Mouse (Mus musculus) c-Kit-positive CD71-negative TER-119-negative erythroid progenitor cells, embryonic 14.5 days (primary cell): Measurements from ENCODE around the gene Xaf1.
"Not testable (repeated sequence)": the region's sequence is repeated elsewhere in the genome, so short reads cannot be mapped to it uniquely, and the experiment has no call there.

Experiments used
- DNase-seq: peaks from one replicate; pipeline ENCODE4 v3.0.0-alpha.2; 2013; ENCODE audit warnings: low read depth

Xaf1 gene

GRCm38 (mm10) chr11:72311355-72312001 lies 10.0 kb downstream of the Xaf1 start:
- no peak for DNase-seq

GRCm38 (mm10) chr11:72314151-72314895 lies 12.9 kb downstream of the Xaf1 start, which contains the start of gene Fbxo39:
Gene Fbxo39 (plus strand): TSS chr11:72314444.
- no peak for DNase-seq

GRCm38 (mm10) chr11:72318026-72318425 lies 16.6 kb downstream of the Xaf1 start:
- no peak for DNase-seq

GRCm38 (mm10) chr11:72324431-72324830 lies 23.0 kb downstream of the Xaf1 start:
- DNase-seq, result no peak

DNA sequence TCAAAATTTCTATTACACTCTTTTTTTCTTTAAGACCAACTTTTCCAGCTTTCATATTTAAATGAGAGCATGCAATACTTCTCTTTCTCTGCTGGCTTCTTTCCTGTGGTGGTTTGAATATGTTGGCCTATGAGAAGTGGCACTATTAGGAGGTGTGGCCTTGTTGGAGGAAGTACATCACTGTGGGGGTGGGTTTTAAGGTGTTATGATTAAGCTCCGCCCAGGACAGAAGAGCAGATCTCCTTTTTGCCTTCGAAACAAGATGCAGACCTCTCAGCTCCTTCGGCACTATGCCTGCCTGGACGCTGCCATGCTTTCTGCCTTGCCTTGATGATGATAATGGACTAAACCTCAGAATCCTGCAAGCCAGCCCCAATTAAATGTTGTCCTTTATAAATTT lies 24.3 kb downstream of the Xaf1 start:
- no peak for DNase-seq

DNA sequence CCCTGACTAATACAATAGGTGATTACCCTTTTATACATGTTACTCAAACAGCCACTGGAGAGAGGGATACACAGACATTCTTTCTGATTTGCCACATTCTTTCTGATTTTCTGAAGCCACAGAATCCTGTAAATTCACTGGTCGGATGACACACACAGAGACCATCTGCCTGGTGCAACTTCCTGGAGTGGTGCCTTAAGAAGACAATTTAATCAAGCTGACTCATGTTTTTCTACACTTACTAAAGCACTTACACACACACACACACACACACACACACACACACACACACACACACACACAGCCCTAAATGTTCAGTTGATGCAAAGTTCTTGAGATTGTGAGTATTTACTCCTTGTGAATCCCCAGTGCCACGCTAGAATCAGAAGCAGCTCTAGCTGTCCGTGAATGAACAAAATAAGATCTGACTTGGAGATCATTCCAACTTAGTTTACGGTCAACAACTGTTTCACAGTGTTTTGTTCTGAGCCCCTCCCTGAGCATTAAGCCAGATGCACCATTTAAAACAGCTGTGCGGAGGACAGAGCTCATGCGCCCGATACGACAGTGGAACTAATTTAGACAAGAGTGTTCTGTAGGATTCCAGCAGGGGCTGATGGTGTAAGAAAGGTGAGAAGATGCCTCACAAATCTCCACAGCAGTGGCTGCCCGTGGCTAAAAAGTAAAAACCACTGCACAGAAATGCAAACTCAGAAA lies 31.7 kb downstream of the Xaf1 start:
- no peak for DNase-seq

- DNase-seq, result no peak
Measured at GRCm38 (mm10) chr11:72334653-72335052, 33.2 kb downstream of the Xaf1 start.

DNA sequence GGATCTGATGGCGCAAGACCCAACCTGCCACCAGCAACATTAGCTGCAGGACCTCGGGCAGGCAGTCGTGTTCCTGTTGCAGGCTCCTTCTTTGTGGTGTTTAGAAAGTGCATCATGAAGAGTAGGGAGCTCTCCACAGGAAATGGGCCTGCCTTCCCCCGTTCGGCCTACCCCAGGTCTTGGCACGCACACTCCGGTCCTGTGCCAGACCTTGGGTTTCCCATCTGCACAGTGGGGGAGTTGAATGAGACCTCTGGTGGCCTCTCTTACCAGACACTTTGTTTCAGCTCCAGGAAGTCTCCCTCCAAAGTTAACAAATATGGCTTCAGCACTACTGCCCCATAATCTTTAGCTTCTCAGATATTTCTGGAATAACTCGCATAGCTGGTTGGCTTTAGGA lies 35.3 kb downstream of the Xaf1 start:
- no peak for DNase-seq

GRCm38 (mm10) chr11:72338437-72338871 lies 37.0 kb downstream of the Xaf1 start:
- no peak for DNase-seq

GRCm38 (mm10) chr11:72339716-72340115 lies 38.3 kb downstream of the Xaf1 start:
- no peak for DNase-seq

GRCm38 (mm10) chr11:72342549-72343237 lies 41.3 kb downstream of the Xaf1 start:
- peak; percentile 31 for DNase-seq

GRCm38 (mm10) chr11:72343238-72343625 lies 41.8 kb downstream of the Xaf1 start:
- DNase-seq, result not testable (repeated sequence)

GRCm38 (mm10) chr11:72343904-72344303 lies 42.5 kb downstream of the Xaf1 start:
- peak; percentile 35 for DNase-seq

DNA sequence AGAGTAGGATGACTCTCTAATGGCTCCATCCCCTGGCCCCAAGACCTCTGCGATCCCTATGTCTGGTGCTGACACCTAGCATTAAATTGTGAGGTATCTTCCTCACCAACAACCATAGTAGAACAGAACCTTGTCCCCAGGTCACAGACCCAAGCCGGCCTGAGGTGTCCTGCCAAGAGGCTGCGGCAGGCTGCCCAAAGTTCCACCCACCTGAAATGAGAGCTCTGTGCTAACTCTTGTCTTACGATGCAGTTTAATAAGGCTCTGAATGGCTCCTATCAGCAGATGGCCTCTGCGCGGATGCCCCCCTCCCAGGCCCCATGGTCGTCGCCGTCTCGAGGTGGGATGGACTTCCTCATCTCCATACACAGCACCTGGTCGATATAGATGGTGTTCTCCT lies 43.1 kb downstream of the Xaf1 start:
- DNase-seq, result no peak

GRCm38 (mm10) chr11:72348563-72348962 lies 47.1 kb downstream of the Xaf1 start:
- no peak for DNase-seq

DNA sequence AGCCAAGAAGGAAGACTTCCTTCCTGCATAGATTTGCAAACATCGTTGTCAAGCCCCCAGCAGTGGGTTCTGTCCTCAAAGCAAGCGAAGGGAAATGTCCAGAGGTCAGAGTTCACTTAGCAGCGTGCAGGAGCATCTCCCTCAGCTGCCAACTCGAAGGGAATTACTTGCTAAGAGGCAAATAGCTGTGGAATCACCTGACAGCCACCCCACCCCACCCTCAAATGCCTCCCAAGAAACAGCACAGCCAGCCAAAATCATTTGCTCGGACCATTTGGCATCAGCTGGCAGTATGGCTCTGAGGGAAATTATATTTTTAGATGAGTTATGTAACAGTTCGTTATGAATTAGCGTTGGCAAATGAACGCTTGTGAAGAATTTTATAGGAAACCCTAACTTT lies 47.6 kb downstream of the Xaf1 start:
- no peak for DNase-seq

DNA sequence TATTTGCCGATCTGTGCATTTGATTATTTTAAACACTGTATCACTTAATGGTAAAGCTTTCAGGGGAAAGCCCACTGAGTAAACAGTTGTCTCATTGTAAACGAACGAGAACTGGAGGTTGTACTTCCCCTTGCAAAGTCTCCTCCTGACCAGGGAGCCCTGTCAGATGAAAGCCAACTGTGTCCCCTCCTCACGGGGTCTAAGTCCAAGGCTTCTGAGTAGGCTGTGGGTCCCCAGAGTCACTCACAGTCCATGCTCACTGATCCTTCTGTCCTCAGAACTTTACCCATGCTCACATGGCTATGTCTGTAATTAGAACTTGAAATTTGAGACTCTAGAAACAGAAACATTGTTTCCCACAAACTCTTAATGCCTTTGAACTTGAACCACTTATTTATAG lies 48.2 kb downstream of the Xaf1 start:
- DNase-seq, result no peak

- no peak for DNase-seq
Measured at GRCm38 (mm10) chr11:72352272-72352671, 50.8 kb downstream of the Xaf1 start.

DNA sequence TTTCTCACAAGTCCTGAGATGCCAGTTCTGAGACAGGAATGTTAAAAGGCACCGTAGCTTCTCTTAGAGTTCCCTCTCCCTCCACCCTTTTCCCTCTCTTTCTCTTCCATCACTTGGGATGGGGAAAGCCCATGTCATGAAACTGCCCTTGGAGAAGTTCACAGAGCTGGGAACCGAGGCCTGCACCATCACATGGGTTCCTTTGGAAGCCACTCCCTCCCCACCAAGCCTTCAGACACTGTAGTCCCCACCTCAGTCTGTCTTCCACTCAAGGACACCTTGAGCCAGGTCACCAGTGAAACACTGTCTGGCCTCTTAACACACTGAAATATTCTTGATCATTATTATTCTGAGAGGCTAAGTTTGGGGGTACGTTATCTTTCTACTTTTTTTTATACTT lies 51.8 kb downstream of the Xaf1 start:
- DNase-seq, result no peak

GRCm38 (mm10) chr11:72354971-72355728 lies 53.7 kb downstream of the Xaf1 start:
- DNase-seq, result peak; percentile 67
